Mouse (Mus musculus) erythroid progenitor cell, adult 5-6 weeks (primary cell): ENCODE measurements around the gene Efna1. TPM values are rescaled to one million over a fixed set of nuclear protein-coding genes. Genes with fewer than 3 reads are reported as not detected.

Experiments used
- ATAC-seq: replicated peaks from 2 replicates; pipeline ENCODE4 v1.8.0; 2016; ENCODE audit warnings: moderate number of reproducible peaks, mild to moderate bottlenecking, moderate TSS enrichment, inconsistent platforms; ENCODE audit not compliant: poor library complexity, low FRiP score, severe bottlenecking
- total RNA-seq, 2 experiments: library from RNA; stranded (forward) in 1 of 2; stranded (reverse) in 1 of 2; fragments of 150-400 nt in 1 of 2; fragments of 186-747, 209-891 nt in 1 of 2; gene quantifications; 2 replicates each; pipeline versions ENCODE4 v1.2.3 to v1.2.4; 2015 to 2017; ENCODE audit warnings: low replicate concordance in 2 of 2

Gene Efna1
- total RNA-seq, 2 experiments from 2014 or later, result not detected

GRCm38 (mm10) chr3:89227307-89228179 is 53.4 kb downstream of the Efna1 start:
- ATAC-seq, result no peak

- ATAC-seq, result no peak
These were observed 54.0 kb downstream of the Efna1 start, which contains the start of gene Mtx1 for GRCm38 (mm10) chr3:89226900-89227299. Mtx1 (minus strand) TSS chr3:89227088.

- ATAC-seq, result no peak
These were observed 54.6 kb downstream of the Efna1 start for GRCm38 (mm10) chr3:89226361-89226760.

GRCm38 (mm10) chr3:89225918-89226317 is 55.0 kb downstream of the Efna1 start:
- ATAC-seq, result no peak

GRCm38 (mm10) chr3:89225321-89225815 is 55.6 kb downstream of the Efna1 start:
- no peak for ATAC-seq

- no peak for ATAC-seq
These were observed 56.1 kb downstream of the Efna1 start for GRCm38 (mm10) chr3:89224796-89225195.

Other genes starting within 250 kb of the Efna1 start
- gene Rusc1, start 187.8 kb downstream of the Efna1 start, total RNA-seq (2015; ENCODE audit: low replicate concordance), result 1.8 and 3.8 TPM in 2 replicates
- gene Rusc1, start 187.8 kb downstream of the Efna1 start, total RNA-seq (2017; ENCODE audit: low replicate concordance), result 3.5 TPM in 2 replicates
- gene Gm43738, start 180.0 kb downstream of the Efna1 start, total RNA-seq (2015; ENCODE audit: low replicate concordance), result not detected in 2 replicates
- not detected in 2 replicates for gene Gm43738, start 180.0 kb downstream of the Efna1 start, total RNA-seq (2017; ENCODE audit: low replicate concordance)
- 20.1 and 28.5 TPM in 2 replicates for gene Fdps, start 179.2 kb downstream of the Efna1 start, total RNA-seq (2015; ENCODE audit: low replicate concordance)
- 30.0 and 31.4 TPM in 2 replicates for gene Fdps, start 179.2 kb downstream of the Efna1 start, total RNA-seq (2017; ENCODE audit: low replicate concordance)
- gene Pklr, start 145.0 kb downstream of the Efna1 start, total RNA-seq (2015; ENCODE audit: low replicate concordance), result 13.8 and 16.6 TPM in 2 replicates
- gene Pklr, start 145.0 kb downstream of the Efna1 start, total RNA-seq (2017; ENCODE audit: low replicate concordance), result 5.5 TPM in 2 replicates
- not detected in 2 replicates for gene Hcn3, start 120.9 kb downstream of the Efna1 start, total RNA-seq (2015; ENCODE audit: low replicate concordance)
- 3.3 TPM in 1 of 2 replicates, not detected in the other for gene Hcn3, start 120.9 kb downstream of the Efna1 start, total RNA-seq (2017; ENCODE audit: low replicate concordance)
- 42.5 and 52.8 TPM in 2 replicates for gene Clk2, start 116.3 kb downstream of the Efna1 start, total RNA-seq (2015; ENCODE audit: low replicate concordance)
- 41.1 and 50.4 TPM in 2 replicates for gene Clk2, start 116.3 kb downstream of the Efna1 start, total RNA-seq (2017; ENCODE audit: low replicate concordance)
- 19.3 and 33.9 TPM in 2 replicates for gene Scamp3, start 103.7 kb downstream of the Efna1 start, total RNA-seq (2015; ENCODE audit: low replicate concordance)
- 3.6 and 8.0 TPM in 2 replicates for gene Scamp3, start 103.7 kb downstream of the Efna1 start, total RNA-seq (2017; ENCODE audit: low replicate concordance)
- gene Fam189b, start 98.0 kb downstream of the Efna1 start, total RNA-seq (2015; ENCODE audit: low replicate concordance), result 5.0 and 5.4 TPM in 2 replicates
- 2.6 TPM in 1 of 2 replicates, not detected in the other for gene Fam189b, start 98.0 kb downstream of the Efna1 start, total RNA-seq (2017; ENCODE audit: low replicate concordance)
- 27.4 and 36.5 TPM in 2 replicates for gene Gba, start 78.2 kb downstream of the Efna1 start, total RNA-seq (2015; ENCODE audit: low replicate concordance)
- 16.8 and 18.1 TPM in 2 replicates for gene Gba, start 78.2 kb downstream of the Efna1 start, total RNA-seq (2017; ENCODE audit: low replicate concordance)
- gene Thbs3, start 66.0 kb downstream of the Efna1 start, total RNA-seq (2015; ENCODE audit: low replicate concordance), result not detected in 2 replicates
- gene Thbs3, start 66.0 kb downstream of the Efna1 start, total RNA-seq (2017; ENCODE audit: low replicate concordance), result not detected in 2 replicates
- 8.6 and 21.0 TPM in 2 replicates for gene Mtx1, start 54.1 kb downstream of the Efna1 start, total RNA-seq (2015; ENCODE audit: low replicate concordance)
- gene Mtx1, start 54.1 kb downstream of the Efna1 start, total RNA-seq (2017; ENCODE audit: low replicate concordance), result 14.5 and 15.8 TPM in 2 replicates
- not detected in 2 replicates for gene Muc1, start 52.1 kb downstream of the Efna1 start, total RNA-seq (2015; ENCODE audit: low replicate concordance)
- gene Muc1, start 52.1 kb downstream of the Efna1 start, total RNA-seq (2017; ENCODE audit: low replicate concordance), result not detected in 2 replicates
- gene Krtcap2, start 35.2 kb downstream of the Efna1 start, total RNA-seq (2015; ENCODE audit: low replicate concordance), result 39.0 and 64.2 TPM in 2 replicates
- 7.2 and 29.1 TPM in 2 replicates for gene Krtcap2, start 35.2 kb downstream of the Efna1 start, total RNA-seq (2017; ENCODE audit: low replicate concordance)
- gene Trim46, start 34.8 kb downstream of the Efna1 start, total RNA-seq (2015; ENCODE audit: low replicate concordance), result 1.3 TPM in 1 of 2 replicates, not detected in the other
- not detected in 2 replicates for gene Trim46, start 34.8 kb downstream of the Efna1 start, total RNA-seq (2017; ENCODE audit: low replicate concordance)
- 16.8 and 18.4 TPM in 2 replicates for gene Dpm3, start 21.8 kb downstream of the Efna1 start, total RNA-seq (2015; ENCODE audit: low replicate concordance)
- 8.3 TPM in 1 of 2 replicates, not detected in the other for gene Dpm3, start 21.8 kb downstream of the Efna1 start, total RNA-seq (2017; ENCODE audit: low replicate concordance)
- 17.7 and 35.6 TPM in 2 replicates for gene Slc50a1, start 10.6 kb downstream of the Efna1 start, total RNA-seq (2015; ENCODE audit: low replicate concordance)
- gene Slc50a1, start 10.6 kb downstream of the Efna1 start, total RNA-seq (2017; ENCODE audit: low replicate concordance), result 3.7 and 9.7 TPM in 2 replicates
- gene Efna3, start 41.8 kb upstream of the Efna1 start, total RNA-seq (2015; ENCODE audit: low replicate concordance), result not detected in 2 replicates
- gene Efna3, start 41.8 kb upstream of the Efna1 start, total RNA-seq (2017; ENCODE audit: low replicate concordance), result not detected in 2 replicates
- gene Efna4, start 56.9 kb upstream of the Efna1 start, total RNA-seq (2015; ENCODE audit: low replicate concordance), result not detected in 2 replicates
- gene Efna4, start 56.9 kb upstream of the Efna1 start, total RNA-seq (2017; ENCODE audit: low replicate concordance), result not detected in 2 replicates
- gene Adam15, start 68.9 kb upstream of the Efna1 start, total RNA-seq (2015; ENCODE audit: low replicate concordance), result 6.5 and 13.8 TPM in 2 replicates
- gene Adam15, start 68.9 kb upstream of the Efna1 start, total RNA-seq (2017; ENCODE audit: low replicate concordance), result 0.77 and 3.5 TPM in 2 replicates
- gene Dcst2, start 80.8 kb upstream of the Efna1 start, total RNA-seq (2015; ENCODE audit: low replicate concordance), result not detected in 2 replicates
- not detected in 2 replicates for gene Dcst2, start 80.8 kb upstream of the Efna1 start, total RNA-seq (2017; ENCODE audit: low replicate concordance)
- gene Dcst1, start 84.1 kb upstream of the Efna1 start, total RNA-seq (2015; ENCODE audit: low replicate concordance), result not detected in 2 replicates
- gene Dcst1, start 84.1 kb upstream of the Efna1 start, total RNA-seq (2017; ENCODE audit: low replicate concordance), result not detected in 2 replicates
- gene Zbtb7b, start 113.6 kb upstream of the Efna1 start, total RNA-seq (2015; ENCODE audit: low replicate concordance), result 2.1 and 7.9 TPM in 2 replicates
- gene Zbtb7b, start 113.6 kb upstream of the Efna1 start, total RNA-seq (2017; ENCODE audit: low replicate concordance), result 5.1 and 8.9 TPM in 2 replicates
- gene Lenep, start 121.7 kb upstream of the Efna1 start, total RNA-seq (2015; ENCODE audit: low replicate concordance), result 1.4 TPM in 1 of 2 replicates, not detected in the other
- not detected in 2 replicates for gene Lenep, start 121.7 kb upstream of the Efna1 start, total RNA-seq (2017; ENCODE audit: low replicate concordance)
- 1.1 and 5.4 TPM in 2 replicates for gene Flad1, start 130.7 kb upstream of the Efna1 start, total RNA-seq (2015; ENCODE audit: low replicate concordance)
- gene Flad1, start 130.7 kb upstream of the Efna1 start, total RNA-seq (2017; ENCODE audit: low replicate concordance), result 0.68 and 1.3 TPM in 2 replicates
- 245 and 268 TPM in 2 replicates for gene Cks1b, start 137.2 kb upstream of the Efna1 start, total RNA-seq (2015; ENCODE audit: low replicate concordance)
- 102 and 103 TPM in 2 replicates for gene Cks1b, start 137.2 kb upstream of the Efna1 start, total RNA-seq (2017; ENCODE audit: low replicate concordance)
- gene Shc1, start 137.3 kb upstream of the Efna1 start, total RNA-seq (2015; ENCODE audit: low replicate concordance), result 77.1 and 79.3 TPM in 2 replicates
- 49.7 and 59.3 TPM in 2 replicates for gene Shc1, start 137.3 kb upstream of the Efna1 start, total RNA-seq (2017; ENCODE audit: low replicate concordance)
- gene Pygo2, start 149.1 kb upstream of the Efna1 start, total RNA-seq (2015; ENCODE audit: low replicate concordance), result 10.9 and 19.1 TPM in 2 replicates
- gene Pygo2, start 149.1 kb upstream of the Efna1 start, total RNA-seq (2017; ENCODE audit: low replicate concordance), result 7.1 and 12.1 TPM in 2 replicates
- 1.8 and 2.1 TPM in 2 replicates for gene Pbxip1, start 155.6 kb upstream of the Efna1 start, total RNA-seq (2015; ENCODE audit: low replicate concordance)
- 2.7 and 4.1 TPM in 2 replicates for gene Pbxip1, start 155.6 kb upstream of the Efna1 start, total RNA-seq (2017; ENCODE audit: low replicate concordance)
- 14.1 and 16.3 TPM in 2 replicates for gene Pmvk, start 173.4 kb upstream of the Efna1 start, total RNA-seq (2015; ENCODE audit: low replicate concordance)
- gene Pmvk, start 173.4 kb upstream of the Efna1 start, total RNA-seq (2017; ENCODE audit: low replicate concordance), result 8.9 and 13.0 TPM in 2 replicates
- not detected in 2 replicates for gene Kcnn3, start 239.0 kb upstream of the Efna1 start, total RNA-seq (2015; ENCODE audit: low replicate concordance)
- not detected in 2 replicates for gene Kcnn3, start 239.0 kb upstream of the Efna1 start, total RNA-seq (2017; ENCODE audit: low replicate concordance)